Mouse (Mus musculus): ENCODE measurements at regions not wholly inside any gene's neighbourhood (a gene's known extent, or its start where the extent isn't known, plus 50 kb on each side); places are given as distances from the start of the nearest gene placed in this dataset.

DNA sequence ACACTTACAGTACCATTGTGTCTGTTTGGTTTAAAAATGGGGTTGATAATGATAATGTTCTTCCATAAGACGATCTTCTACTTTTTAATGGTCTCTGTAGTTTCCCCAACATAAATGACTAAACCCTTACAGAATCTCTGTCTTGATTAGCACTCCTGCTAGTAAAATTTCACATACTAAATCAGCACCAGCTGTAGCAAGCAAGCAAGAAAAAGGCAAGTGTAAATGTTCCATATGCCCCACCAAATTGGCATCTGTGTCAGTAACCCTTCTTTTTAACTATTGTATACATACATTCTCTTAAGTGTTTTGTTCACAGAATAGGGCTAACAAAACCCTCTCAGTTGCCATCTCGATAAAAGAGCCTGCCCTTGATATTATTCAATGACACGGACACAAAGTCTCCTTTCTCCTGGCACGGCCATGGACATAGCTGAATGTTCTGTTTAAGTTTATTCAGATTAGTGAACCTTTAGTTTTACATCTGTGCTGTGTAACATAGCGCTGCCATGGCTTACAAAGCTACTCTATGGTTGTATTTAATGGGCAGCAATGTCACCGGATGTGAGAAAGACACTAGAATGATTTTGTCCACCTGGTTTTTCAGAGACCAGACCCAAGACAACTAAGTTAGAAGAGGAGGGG is 414.3 kb downstream of the Gtdc1 start:
- no peak for TF ChIP-seq POLR2A (IDR thresholded peaks at IDR 0.05; ENCODE audit: low read depth, low read length)
- TF ChIP-seq CTCF (IDR thresholded peaks at IDR 0.05; ENCODE audit: borderline replicate concordance, insufficient read depth, low read length), result no peak

All from embryonic fibroblast, embryonic 13.5 days (primary cell).